Mouse (Mus musculus) naive thymus-derived CD4-positive, alpha-beta T cell, adult 2 months (primary cell): ENCODE data around the gene Moxd1.

Experiments
- DNase-seq: peaks from one replicate; pipeline ENCODE4 v3.0.0-alpha.2; 2011; ENCODE audit warnings: low read depth

Gene Moxd1

DNA sequence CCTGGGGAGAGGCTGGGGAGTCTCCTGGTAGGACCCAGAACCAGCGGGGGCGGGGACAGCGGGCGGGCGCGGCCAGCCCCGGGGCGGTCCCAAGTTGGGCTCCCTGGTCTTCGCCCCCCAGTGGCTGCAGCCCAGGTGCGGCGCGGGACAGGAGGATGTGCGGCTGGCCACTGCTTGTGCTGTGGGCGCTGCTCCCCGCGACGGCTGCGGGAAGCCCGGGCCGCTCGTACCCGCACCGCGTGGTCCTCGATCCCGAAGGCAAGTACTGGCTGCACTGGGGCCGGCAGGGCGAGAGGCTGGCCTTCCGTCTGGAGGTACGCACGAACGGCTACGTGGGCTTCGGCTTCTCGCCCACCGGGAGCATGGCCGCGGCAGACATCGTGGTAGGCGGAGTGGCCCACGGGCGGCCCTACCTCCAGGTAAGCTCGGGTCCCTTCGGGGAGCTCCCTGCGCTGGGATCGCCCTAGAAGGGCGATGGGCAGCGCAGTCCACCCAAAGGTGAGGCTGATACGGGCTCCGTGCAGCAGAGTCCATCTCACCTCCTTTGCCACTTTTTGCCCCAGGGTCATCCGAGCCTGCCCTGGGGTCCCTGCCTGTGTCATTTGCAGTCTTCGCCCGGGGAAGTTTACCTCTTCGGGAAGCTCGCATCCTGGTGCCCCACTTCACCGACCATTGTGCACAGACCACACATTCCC, at the start of gene Moxd1:
Moxd1 (plus strand) TSS at position 69 of the 695 bp plus-strand sequence.
- DNase-seq: no peak

DNA sequence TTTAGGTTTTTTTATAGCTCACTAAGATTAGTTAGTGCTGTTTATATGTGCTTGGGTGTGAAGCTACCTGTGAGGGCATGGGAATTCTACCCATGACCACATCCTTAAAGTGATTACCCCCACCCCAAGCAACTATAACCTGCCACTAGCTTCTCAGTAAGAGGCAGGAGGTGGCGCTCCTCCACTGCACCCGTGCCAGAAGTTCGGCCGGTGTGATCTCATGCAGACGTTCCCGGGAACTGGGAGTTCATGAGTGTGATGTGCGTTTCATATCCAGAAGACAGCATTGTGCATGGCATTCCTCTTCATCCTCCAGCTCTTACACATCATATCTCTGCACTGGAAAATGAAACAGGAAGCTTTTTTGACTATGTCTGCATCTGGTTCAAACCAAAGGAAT, 32.9 kb upstream of the Moxd1 start:
- no peak for DNase-seq

DNA sequence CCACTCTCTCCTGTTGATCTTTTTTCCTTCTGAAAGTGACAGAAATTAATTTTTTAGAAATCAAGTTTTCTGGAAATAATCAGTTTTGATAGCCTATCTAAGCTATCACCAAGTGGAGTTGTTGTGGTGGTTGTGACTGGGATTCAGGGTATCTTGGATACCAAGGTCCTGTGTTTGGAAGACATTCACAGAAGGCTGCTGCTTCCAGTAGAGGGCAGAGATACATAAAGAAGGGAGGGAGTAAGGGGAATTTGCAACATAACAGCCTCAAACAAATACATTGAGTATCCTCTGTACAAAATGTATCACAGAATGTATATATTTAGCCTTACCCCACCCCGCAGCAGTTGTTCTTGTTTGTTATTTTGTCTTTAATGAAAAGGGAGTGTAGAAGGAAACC, 31.3 kb upstream of the Moxd1 start:
- DNase-seq: no peak

DNA sequence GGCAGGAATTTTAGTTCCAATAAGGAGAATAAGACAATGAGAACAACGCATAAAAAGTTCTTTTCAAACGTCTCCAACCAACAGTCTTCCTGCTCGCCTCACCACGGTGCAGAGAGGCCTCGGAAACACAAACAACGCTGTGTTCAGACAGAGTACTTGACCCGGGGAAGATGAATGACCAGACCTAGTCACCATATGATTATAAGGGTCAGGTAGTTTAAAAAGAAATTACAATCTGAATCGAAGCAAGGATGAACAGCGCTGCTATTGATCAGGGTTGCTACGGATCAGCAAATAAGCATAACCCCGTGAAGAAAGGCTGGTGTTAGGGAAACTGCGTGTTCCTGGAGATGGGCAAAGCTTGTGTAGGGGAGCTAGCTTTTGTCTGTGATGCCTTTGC, 24.0 kb upstream of the Moxd1 start:
- DNase-seq: no peak

DNA sequence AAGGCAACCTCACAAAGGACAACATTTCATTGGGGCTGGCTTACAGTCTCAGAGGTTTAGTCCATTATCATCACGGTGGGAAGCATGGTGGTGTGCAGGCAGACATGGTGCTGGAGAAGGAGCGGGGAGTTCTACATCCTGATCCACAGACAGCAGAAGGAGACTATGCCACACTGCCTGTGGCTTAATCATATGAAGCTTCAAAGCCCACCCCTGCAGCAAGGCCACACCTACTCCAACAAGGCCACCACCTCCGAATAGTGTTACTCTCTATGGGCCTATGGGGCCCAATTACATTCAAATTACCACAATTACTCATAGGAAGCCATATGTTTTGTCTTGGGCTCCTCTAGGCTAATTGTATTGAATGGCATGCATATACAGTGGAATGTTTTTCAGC, 23.2 kb upstream of the Moxd1 start:
- DNase-seq: no peak

DNA sequence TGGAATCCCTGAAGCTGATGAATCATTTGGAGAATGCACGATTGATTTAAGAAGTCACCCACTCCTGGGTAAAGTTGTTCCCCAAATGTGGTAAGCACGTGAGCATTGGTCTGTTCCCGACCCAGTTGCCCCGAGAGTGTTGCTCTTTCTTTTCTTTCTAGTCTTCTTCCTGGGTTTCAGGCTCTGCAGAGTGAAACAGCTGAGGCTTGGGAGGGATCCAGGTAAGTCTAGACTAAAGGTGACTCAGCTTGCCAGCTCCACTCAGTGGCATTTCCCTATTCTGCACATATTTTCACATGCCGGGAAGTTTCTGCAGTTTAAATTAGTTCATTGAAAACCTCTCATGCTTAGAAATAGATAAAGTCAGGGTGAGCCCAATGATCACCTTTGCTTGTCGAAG, 13.2 kb upstream of the Moxd1 start:
- DNase-seq: no peak

DNA sequence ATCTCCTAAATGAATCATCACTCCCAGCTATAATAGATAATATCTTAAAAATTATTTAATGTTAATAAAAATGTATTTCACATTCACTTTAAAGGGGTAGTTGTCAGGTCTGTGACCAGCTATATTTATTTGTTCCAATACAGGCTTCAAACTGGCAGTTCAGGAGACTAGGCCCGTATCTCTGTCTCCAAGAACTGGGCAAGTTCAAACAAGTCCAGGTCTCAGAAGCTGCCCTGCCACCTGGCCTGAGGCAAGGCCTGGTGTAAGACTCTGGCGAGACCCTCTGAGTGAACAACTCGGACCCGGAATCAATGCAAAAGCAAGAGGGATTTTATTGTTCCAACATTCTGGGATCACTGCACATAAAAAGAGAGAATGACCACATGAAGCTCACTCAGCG, 10.0 kb upstream of the Moxd1 start:
- DNase-seq: no peak

DNA sequence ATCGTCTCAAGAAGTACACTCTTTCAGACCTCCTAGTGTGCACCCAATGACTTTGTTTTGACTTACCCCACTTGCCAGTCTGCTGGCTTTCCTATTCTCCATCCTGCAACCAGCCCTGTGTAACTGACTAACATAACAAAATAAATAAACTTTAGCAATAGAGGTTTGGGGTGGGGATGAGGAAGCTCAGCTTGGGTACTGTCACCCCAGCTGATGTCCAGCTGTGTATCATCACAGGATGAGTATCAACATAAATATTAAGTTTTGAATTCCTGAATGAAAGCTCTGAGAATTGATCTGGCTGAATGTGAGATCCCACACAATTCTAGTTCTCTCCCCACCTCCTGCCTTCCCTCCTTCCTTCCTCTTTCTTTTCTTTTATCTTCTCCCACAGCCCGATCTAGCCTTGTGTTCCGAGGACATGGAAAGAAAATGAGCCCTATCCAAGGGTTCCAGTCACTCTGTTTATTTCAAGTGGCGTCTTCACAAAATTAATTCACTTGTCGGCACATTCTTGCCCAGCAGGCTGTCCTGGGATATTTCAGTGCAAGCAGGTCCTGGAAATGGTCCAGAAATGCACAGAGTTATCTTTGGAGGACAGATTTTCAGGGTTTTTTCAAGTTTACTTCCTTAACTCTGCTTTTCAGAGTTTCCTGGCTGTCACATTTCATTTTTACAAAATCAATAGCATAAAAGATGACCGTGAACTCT, 5.6 kb upstream of the Moxd1 start:
- DNase-seq: no peak

DNA sequence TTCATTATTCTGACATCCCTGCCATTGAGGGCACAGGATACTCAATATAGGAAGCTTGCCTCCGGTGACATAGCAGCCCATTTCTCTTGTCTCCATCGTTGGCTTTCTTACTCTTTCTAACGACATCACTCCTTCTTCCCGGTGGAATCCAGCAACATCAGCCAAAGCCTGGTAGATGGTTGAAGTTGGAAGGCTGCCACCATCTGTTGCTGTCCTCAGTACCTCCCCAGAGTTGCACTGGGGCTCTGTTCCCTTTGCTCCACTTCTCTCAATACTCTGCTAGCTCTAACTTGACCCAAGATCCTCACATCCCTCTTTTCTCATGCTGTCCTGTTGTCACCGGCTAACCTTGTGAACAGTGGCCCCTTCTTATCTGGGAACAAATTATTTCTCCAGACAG, 2.4 kb upstream of the Moxd1 start:
- no peak for DNase-seq

DNA sequence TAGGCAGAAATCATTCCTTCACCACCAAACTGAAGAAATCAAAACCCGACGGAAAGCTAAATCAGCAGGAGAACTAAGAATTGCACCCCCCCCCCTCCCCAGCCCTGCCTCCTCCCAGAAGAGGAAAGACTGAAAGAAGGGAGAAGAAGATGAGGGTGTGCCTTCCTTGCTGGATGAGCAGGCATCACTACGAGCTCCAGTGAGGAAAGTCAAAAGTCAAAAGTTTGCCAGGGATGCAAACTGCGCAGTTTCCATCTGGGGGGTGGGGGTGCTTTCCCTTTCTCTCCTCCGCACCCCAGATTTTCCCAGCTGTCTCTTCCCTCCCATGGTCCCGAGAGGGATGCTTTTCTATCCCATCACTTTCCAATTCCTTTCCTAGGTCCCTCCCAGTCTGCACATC, 406 bp upstream of the Moxd1 start:
- DNase-seq: no peak

DNA sequence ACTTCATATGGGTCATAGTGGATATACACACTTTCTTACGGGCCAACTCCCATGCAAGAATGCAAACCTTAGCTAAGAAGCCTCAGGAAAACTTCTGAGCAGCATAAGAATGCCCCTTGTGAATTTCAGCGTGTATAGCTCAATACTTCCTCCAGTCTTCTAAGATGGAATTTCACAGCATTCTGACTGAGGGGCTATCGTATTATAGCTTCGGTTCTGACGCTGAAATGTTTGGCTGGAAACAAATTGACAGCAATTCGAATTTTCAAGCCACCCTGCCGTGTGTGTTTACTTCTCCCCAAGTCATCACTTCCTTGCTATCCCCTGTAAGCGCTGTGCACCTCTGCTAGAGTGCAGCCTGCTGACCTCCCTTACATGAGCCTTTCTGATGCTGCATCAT, 1.3 kb downstream of the Moxd1 start:
- DNase-seq: no peak

DNA sequence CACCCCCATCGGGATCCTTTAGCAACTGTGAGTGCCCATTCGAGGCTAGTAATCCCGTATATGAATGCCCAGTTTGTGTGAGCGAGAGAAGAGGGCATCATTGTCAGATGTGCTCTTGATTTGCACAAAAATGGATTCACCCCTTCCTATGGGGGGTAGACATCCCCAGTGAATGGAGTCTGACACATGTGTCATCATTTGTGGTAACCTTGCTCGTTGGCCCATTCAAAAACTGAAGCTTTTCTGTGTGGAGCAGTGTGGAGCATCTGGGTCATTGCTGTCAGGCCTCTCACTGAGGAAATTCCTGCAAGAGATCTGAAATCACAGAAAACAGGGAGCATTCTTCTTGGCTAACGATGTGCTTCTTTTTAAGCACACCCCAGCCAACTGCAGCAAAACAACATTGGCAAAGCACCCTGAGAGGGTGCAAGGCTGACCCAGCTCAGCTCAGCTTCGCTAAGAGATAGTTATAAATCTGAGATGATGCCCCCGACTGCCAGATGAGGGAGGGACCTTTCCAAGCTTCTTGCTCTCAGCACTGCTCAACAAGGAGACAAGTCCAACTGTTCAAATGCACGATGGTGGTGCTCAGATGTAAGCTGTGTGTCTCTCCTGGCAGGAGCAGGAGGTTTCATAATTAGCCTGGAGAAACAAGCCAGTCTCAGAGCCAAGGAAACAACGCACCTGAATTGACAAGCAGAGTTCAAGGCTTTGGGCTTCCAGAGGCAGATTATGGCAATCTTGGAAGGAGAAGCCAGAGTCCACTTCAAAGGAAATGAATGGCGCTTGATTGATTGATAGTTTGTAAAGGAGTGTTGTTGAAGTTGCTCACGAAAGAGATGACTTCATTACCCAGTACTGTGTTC, 5.2 kb downstream of the Moxd1 start:
- no peak for DNase-seq

DNA sequence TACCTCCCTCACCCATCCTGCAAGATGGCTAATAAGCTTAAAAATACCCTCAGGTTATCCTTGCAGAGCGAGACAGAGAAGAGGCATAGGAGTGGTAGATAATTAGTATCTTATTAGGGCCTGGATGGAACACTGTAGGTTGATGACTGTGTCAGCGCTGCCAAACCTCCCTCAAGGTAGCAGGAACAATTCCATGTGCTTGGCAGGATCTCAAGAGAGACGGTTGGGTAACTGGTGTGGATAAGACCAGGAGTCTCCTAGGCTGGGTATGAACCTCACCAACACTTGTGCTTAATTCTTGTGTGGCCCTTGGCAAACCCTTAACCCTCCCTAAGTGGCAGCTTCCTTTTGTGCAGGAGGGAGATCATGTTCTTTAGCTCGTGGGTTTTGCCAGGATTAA, 9.0 kb downstream of the Moxd1 start:
- DNase-seq: no peak

DNA sequence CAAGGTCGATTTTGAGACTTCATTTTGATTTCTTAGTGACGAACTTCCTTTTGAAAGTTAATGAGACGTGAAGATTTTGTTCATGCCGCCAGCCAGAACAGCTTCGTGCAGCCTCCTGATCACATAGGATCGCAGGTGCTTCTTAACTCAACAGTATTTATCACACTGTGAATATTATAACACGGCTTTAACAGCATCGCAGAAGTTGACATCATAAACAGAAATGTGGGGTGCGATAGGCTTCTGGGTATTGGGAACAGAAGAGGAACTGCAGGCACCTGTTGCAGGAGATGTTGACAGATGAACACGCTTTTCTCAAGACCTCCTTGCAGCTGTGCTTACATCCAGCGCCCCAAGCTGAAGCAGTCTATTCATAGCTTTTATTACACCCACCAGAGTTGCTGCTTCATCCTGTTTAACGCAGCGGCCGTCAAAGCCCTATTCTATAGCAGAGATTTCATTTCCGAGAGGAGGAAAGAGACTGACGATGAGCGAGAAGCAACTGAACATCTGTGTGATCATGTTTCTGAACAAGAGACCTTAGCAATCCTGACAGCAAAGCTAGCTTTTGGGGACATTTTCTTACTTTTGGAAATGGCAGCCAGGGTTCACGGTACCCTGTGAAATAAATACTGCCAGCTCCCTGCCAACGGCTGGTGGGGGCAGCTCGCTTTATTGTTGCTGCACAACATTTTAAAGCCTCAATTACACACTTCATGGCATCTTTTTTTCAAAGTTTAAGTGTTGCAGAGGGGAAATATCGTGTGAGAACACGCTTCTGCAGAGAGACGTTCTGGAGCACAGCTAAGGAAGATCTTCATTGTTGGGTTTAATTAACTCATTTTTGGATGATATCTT, 12.3 kb downstream of the Moxd1 start:
- no peak for DNase-seq

DNA sequence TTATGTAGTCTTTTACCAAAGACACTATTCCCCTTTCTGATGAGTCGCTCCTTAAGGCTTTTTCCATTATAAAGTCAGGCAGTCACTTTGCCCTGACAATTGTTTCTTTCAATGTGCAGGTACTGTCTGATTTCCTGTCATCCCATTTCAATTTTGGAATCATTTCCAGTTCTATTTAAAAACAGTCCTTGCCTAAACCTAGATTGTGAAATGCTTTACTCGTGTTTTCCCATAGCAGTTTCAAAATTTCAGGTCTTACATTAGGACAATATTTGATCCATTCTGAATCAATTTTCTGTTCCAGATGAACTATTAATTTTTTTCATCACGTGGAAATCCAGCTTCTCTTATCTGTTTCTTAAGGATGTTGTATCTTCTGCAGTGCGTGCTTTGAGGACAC, 23.5 kb downstream of the Moxd1 start:
- no peak for DNase-seq

DNA sequence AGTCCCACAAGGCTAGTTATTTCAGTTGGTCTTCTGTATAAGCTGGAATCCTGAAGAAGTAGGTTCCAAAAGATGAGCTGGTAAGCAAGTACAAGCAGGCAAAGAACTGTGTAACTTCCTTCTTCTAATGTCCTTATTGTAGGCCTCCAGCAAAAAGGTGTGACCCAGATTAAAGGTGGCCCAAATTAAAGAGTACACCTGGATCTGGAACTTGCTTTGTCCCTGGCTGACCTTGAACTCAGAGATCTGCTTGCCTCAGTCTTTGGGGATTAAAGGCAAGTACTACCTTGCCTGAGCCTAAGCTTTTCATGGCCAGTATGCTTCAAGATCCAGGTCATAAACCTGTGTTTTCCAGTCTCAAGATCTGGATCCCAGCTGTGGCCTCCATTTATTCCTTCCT, 24.8 kb downstream of the Moxd1 start:
- no peak for DNase-seq

DNA sequence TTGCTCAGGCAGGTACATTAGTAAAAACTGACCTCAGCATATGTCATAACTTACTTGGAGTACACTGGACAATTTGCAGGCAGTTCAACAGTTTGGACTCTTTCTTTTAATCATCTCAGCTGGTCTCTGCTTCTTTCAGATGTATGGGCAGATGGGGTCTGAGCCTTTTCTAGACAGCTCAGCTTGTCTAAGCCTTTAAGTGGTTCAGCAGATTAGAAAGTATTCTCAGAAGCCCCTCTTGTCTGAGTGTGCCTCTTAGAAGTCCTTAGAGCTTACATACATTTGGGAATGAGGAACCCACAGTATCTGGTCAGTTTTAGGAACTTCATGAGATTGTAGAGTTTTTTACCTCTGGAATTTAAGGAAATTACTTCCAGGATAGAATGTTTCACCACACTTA, 28.3 kb downstream of the Moxd1 start:
- no peak for DNase-seq

DNA sequence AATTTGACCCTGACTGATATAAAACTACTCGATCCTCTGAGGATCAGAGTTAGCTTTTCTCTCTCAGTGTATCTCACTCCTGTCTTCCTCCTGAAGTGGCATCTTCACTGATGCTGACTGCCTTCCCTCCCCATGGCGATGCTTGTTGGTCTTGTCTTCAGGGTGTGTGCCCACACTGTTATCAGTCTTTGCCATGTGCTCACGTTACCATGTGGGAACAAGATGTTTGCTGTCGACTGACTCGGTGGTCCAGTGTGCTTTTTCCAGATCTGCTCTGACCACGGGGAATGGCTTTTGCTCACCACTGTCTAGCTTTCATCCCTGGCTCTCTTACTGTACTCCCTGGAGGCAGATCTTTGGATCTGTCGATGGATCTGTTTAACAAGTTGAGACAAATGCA, 34.8 kb downstream of the Moxd1 start:
- no peak for DNase-seq

DNA sequence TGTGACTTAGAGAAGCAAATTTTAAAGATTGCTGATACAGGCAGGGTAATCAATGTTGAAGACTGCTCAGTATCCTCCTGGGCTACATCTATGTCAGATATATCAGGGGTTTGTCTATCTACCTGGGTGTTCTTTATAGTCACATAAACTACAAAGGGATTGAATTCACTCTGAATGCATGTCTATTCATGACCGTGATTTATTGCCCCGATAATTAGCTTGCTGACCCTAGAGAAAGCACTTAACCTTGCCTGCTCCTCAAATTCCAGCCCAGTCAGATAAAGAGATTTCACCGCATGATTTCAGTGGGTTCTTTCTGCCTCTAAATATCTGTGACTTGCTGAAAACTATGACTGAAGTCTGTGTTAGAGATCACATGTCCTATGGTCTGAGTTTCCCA, 35.6 kb downstream of the Moxd1 start:
- DNase-seq: no peak

DNA sequence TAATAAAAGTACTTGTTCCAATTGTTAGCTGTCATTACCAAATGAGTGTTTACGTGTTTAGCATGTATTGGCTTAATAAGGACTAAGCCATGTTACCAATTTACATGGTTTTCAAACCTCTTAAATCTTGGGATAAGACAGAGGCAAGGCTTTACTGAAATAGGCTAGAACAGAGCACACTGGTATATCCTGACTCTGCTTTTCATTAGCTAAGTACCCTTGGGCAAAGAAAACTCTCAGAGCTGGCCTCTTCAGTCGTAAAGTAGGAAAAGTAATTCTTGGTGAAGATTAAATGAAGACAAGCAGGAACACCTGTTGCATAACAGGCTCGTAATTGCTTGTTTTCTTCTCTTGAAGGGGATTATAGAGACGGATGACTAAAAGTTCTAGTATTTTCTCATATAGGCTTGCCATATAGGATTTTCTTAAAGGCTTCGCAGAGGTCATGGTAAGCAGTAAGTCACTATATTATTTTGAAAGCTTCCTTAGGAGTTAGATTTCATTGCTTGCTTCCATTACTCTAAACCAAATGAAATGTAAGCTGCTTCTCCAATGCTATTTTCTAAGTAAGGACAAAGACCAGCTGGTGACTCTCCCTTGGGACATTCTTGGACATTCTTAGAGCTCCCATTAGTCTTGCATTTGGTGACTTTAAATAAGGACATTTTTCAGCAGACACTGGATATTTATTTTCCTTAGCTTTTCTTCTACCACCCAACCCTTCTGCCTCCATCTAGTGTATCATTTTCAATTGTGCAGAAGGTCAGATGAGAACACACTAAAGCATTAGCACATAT, 36.7 kb downstream of the Moxd1 start:
- DNase-seq: no peak

DNA sequence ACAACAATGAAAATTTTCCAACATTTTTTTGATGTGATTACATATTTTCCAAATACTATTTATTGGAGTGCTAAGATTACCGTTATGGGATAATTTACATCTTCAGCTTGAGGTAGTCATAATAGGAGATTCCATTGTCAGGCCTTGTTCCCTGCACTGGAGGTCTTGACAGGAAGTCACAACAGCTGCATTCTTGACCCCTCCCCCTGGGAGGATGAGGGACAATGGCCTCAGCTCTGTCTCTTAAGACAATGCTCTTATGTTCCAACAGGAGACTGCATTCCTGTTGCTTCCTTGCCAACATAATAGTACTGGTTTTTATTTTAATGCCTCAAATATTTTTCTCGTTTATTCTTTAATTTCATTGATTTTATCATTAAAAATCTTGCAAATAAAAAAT, 44.2 kb downstream of the Moxd1 start:
- DNase-seq: no peak
